Mouse (Mus musculus) CD4-positive helper T cell, adult 2 months (primary cell): Measurements from ENCODE around the gene Timp3.

ENCODE experiments used
- DNase-seq: peaks from one replicate; pipeline ENCODE4 v3.0.0-alpha.2; 2012; ENCODE audit warnings: low read depth, missing footprints, low spot score

Gene Timp3

DNA sequence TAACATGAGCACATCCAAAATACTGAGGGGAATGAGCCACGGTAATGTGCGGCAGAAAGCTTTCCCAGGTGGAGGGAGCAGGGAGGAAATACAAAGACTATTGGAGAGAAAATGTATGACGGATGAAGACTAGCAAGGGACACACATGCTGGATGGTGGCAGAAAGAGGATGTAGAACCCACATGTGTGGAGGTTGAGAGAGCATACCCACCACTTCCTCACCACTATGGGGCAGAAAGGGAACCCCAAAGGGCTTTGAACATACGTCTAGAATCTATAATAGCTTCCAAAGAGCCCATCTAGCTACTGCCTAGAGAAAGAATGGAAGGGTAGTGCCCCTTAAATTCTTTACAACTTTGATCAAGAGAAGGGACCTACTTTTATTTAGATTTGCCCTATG lies 85.5 kb downstream of the Timp3 start:
- DNase-seq: no peak

DNA sequence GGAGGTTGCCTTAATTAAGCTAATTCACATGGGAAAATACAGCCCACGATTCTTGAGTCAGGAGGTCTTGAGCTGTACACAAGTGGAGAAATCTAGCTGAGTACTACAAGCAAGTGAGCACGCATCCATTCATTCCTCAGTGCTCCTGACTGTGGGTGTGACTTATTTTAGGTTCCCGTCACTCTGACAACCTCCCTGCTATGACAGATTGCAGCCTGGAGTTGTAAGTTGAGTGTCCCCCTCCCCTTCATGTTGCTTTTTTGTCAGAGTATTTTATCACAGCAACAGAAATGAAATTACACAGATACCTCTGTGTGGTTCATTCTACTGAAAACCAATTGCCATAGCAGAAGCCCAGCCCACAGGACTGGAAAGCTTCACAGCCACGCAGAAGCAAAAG lies 86.1 kb downstream of the Timp3 start:
- no peak for DNase-seq

DNA sequence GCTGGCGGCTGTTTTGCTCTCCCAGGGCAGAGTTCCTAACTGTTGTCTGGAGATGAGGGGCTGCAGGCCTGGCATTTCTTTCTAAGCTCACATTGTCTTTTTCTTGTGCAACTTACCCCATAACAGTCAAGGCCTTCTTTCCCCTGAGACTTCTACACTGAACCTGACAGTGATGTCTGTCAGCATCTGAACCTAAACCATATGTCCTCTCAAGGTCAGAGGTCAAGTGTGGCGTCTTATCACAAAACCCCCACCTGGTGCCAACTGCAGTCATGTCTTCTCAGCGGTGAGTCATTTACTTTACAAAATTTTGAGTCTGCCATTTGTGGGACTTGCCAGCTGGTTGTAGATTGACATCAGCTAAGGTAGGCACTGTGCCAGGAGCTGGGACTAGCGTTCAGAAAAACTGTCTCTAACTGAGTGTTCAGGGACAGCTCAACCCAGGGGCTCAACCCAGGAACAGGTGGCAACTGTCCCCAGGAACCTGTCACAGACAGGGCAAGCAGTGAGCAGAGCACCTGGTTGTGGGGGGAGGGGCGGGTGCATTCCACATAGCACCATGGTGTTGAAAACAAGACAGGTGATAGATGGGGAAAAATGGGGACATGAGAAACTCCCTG lies 87.8 kb downstream of the Timp3 start:
- DNase-seq: no peak

DNA sequence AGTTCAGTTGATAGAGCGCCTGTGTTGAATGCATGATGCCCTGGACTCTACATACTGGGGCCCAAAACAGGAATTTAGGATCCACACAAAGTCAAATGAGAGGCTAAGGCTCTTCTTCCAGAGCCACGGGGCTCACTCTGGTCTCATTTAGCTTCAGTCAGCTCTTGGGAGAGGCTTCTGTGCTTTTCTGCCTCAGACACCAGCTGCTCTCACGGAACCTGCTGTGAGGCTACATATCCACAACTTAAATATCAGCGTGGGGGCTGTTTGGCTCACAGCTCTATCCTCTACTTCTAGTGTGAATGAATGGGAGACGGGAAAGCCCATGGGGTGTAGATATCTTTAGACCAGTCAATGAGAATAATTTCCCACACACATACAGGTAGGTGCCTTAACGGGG lies 88.6 kb downstream of the Timp3 start:
- DNase-seq: no peak

DNA sequence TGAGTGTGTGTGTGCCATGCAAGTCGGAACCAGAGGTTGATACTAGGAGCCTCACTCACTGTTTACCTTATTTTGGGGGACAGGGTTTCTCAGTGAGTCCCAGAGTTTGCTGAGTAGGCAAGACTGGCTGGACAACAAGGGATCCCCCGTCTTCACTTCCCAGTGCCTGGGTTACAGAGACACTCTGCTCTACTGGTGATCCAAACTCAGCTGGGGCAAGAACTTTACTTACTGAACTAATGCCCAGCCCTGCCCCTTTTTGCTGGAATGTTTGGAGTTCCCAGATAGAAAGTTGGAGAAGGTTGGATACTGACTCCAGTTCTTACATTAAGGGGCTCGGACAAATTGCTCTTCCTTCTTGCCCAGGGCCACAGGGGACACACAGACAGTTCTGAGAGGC lies 89.2 kb downstream of the Timp3 start:
- DNase-seq: no peak

DNA sequence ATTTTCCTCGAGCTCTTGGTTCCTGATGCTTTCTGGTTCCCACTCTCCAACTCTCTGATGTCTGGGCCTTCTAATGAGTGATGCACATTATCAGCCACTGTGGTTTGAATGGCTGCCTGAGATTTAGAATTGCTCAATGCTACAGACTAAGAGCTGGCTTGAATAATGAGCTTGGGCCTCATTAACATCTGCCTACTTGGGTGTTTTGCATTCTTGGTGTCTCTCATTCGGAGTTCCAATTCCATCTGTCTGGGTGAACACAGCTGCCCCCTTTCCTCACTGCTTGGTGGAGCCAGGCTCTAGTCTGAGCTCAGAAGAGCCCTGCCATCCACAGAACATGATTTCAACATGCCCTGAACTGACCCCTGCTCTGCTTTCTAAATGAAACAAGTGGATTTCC lies 89.7 kb downstream of the Timp3 start:
- DNase-seq: no peak

DNA sequence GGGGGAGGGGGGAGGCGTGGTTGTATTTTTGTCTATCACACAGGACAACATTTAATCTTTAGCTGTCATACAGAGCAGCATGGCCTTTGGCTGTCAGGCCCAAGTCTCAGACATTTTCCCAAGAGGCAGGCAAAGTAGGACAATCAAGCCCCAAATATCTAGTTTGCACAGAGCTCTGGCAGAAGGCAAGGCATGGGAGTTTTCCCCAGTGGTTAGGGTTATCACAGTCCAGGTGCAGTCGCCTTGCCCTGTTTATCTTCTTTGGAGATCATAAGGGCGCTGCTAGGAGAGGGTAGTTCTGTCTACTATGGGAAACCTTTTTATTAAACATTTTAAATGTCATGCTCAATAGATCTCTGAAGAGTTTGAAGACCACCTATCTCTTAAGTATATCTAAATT lies 92.2 kb downstream of the Timp3 start:
- no peak for DNase-seq

DNA sequence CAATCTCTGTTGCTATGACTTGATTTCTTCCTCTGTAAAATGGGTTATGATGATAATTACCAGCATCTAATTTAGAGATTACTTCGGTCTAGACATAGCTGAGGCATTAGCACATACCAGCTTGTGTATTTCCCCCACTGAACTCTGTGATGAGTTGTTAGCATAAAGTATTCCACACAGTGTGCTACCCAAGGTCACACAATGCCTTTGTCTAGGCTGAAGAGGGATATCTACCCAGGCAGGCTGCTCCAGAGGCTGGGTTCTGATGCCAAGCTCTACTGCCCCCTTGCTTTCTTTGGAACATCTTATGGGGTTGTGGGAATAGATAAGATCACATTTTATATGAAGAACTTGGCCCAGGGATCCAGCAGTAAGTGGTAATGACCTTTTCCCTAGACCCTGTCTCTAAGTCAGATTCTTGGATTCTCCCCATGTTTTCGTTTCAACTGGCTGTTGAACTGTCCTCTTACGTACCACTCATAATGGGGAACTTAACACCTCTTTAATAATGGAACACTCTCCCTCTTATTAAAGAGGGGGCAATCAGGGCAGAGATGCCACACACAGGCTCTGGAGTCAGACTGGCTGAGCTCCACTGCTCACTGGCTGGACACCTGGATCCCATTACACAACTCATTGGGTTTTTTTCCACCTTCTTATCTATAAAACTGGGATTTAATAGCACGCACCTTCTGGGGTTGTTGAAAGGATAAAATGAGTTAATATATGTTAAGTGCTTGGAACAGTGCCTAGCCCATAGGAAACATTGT lies 97.6 kb downstream of the Timp3 start:
- no peak for DNase-seq

DNA sequence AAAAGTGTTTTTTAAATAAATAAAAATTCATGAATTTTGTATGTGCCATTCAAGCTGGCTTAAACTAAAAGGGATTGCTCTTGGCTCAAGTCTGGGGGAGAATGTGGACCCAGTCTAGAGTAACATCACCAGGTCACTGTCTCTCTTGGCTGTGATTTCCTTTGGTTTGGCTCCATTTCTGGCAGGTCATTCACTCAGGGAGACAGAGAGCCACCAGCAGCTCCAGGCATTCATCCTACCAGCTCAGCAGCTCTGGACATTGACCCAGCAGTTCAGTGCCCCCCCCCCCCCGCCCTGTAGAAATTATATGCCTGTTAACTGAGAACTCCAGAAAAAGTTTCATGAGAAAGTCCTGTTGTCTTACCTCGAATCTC lies 98.2 kb downstream of the Timp3 start:
- no peak for DNase-seq
